Mouse (Mus musculus) lung, postnatal 4 days (tissue): ENCODE results near the gene Tmem238l.

Source experiments
- DNase-seq, 2 experiments: peaks; one replicate each; pipeline ENCODE4 v3.0.0; 2021

Tmem238l gene

GRCm38 (mm10) chr11:66956303-66956702, at the start of gene Tmem238l:
Tmem238l (plus strand) TSS chr11:66956638.
- DNase-seq, result no peak

- DNase-seq, result peak in 1 of 2 experiments; percentile 33
Measured at GRCm38 (mm10) chr11:66911811-66912210, 44.6 kb upstream of the Tmem238l start, which contains the start of gene Pirt. Pirt (plus strand) TSS chr11:66911981.

GRCm38 (mm10) chr11:66912531-66913458, 43.6 kb upstream of the Tmem238l start:
- DNase-seq, result peak; percentile 15 to 28

DNA sequence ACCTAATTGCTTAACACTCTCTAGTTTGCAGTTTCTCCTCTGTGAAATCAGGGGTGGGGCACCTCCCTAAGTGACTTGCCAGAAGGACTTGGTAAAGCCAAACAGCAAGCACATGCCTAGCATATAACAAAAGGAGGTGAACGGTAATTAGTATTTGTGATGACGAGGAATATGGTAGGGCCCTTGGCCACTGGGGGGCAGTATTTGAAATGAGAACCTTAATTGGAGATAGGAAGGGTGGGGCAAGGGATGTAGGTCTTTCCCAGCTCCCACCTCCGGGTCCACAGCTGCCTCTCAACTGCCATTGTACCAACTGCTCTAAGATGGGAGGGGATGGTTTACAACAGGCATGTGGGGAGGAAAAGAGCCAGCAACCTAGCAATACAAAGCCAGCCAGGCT, 42.2 kb upstream of the Tmem238l start:
- peak; percentile 25 to 63 for DNase-seq

- no peak for DNase-seq
Measured at GRCm38 (mm10) chr11:66920012-66920411, 36.4 kb upstream of the Tmem238l start.

- no peak for DNase-seq
Measured at GRCm38 (mm10) chr11:66924095-66924823, 32.2 kb upstream of the Tmem238l start.

DNA sequence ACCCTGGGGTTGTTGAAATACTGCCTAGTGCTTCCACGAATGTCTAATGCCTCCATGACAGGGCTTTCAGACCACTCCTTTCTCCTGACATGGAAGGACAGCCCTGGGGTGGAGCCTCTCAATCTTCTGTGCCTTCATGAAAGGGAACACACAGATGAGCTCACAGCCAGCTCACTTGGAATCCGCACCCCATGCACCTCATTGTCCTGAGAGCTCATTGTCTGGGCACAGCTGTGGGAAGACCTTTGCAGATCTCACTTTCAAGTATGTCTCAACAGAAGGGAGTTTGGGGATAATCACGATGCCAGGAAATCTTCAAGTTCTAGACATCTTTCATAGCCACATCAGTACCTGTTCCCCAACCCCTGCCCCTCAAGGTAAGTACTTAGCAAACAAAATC, 28.1 kb upstream of the Tmem238l start:
- DNase-seq, result no peak

DNA sequence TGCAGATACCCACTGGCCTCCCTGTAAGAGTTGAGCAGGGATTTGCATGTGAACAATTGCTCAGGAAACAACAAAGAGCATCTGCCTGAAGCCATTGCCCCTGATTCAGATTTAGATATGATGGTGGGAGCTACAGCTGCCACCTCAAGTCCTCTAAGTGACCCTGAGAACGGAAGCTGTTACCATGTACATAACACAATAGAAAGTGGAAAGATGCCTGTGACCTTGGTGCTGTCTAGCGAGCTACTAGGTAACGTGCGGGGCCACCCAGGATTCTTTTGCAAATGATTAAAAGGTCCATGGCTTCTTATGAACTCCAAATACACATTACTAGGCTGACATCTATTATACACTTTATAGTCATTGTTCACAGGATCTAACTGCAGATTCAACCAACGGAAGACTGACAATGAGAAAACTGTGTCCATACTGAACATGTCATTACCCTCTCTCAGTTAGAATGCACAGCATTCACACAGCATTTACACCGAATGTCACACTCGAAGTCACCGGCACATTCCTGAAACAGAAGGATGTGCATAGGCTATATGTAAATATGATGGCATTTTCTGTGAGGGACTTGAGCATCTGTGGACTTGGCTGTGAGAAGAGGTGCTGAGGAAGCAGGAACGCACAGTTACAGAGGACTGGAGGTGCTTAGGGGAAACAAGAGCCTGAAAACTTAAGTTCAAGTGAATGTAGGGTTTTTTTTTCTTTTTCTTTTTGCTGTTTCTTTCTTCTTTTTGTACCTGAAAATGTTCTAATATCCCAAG, 23.4 kb upstream of the Tmem238l start:
- no peak for DNase-seq

- DNase-seq, result no peak
Measured at GRCm38 (mm10) chr11:66934428-66935173, 21.8 kb upstream of the Tmem238l start.

GRCm38 (mm10) chr11:66942011-66942410, 14.4 kb upstream of the Tmem238l start:
- DNase-seq, result no peak

DNA sequence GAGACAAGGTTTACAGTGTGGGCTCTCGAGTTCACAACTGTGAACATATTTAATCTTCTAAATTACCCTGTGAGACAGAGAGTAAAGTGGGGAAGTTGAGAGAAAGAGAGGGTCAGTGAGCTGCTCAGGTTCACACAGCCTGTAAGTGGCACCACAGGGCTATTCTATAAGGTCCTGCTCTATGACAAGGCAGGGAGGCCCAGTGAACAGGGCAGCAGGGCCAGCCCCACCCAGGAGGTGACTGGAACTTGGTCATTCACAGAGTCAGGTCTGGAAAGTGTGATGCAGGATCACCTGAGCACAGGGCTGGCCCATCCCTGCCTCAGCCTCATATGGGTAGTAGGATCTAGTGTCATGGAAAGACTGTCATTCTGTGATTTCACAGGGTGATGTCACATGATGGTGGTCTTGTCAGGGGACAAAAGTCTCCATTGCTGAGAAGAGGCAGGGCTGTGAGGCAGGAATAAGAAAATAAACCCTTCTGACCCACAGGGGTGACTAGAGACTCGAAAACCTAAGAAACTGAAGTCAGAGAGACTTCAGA, 11.1 kb upstream of the Tmem238l start:
- DNase-seq, result no peak

GRCm38 (mm10) chr11:66946521-66946920, 9.9 kb upstream of the Tmem238l start:
- DNase-seq, result no peak

DNA sequence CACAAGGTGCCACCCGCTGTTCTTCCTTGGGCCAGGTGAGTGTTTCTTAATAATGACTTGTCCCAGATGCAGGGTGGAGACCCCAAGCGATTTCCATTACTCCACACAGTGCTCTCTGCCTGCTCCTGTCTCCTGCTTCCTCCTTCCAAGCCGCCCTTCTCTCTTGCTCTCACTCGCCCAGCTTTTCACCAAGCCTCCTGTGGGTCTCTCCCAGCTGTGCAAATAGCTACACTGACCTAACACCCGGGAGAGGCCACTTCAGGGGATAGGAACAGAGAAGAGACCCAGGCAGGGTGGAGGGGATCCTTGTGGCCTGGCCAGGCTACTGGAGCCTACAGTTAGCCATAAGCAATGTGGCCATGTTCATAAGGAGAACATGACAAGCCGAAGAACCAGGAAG, 9.5 kb upstream of the Tmem238l start:
- no peak for DNase-seq

DNA sequence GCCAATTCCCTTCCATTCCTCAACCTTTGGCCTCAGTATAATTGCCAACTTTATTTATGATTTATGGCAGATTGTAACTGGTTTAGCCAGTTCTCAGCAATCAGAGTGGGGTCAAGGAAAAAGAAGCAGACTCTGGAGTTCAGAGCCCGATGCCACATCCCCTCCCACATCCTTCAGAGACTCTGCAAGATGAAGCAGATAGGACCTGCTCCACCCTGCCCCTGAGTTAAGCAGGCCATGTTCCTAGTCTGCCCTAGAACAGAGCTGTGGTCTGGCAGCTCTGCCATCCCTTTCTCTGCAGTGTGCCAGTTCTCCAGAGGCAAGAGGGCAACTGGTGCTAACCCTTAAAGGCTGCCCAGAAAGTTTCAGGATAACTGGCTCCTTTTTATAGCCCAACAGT, 4.4 kb downstream of the Tmem238l start:
- no peak for DNase-seq

DNA sequence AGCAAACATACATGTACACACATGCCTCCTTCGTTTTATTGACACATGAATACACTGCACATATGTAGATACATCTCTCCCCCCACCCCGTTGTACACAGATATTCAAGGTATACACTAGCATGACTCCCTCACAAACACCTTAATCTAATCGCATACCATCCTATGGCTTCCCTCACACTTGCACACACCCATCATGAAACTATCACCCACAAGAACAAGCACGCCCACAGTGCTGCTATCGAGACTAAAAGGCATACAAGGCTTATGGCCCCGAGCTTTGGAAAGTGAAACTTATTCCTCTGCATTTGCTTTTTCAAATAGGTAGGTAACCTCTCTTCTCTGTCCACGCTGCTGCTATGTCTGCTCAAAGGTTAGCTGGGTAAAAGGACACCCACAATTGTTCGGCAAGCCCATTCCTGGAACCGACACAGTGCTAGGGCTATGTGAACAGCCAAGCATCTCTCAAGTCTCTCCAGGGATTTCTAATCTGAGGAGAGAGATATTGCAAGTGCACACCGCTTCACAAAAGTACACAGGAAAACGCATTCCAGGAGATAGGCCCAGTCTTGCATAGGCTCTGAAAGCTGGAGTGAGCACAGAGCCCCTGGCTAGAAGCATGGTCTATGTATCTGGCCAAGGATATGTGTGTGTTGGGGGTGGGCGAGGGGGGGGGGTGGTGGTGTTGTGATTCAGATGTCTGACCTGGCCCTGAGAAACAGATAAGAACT, 5.2 kb downstream of the Tmem238l start:
- no peak for DNase-seq

DNA sequence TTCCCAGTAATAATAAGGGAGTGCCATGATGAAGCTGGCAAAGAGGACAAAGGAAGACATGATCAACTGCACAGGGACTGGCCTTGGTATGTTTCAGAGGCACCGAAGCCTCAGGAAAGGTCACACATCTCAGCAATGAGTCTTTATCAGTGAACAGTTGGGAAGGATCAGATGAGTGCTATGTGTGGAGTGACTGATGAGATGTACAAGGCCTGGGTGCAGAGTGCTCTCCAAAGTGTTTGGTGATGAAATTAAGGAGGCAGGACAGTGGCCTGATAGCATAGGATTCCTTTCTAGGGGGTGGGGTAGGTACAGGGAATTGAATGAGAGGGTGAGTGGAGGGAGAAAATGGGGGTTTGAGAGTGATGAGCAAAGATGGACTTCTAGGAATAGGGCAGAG, 7.0 kb downstream of the Tmem238l start:
- DNase-seq, result no peak

DNA sequence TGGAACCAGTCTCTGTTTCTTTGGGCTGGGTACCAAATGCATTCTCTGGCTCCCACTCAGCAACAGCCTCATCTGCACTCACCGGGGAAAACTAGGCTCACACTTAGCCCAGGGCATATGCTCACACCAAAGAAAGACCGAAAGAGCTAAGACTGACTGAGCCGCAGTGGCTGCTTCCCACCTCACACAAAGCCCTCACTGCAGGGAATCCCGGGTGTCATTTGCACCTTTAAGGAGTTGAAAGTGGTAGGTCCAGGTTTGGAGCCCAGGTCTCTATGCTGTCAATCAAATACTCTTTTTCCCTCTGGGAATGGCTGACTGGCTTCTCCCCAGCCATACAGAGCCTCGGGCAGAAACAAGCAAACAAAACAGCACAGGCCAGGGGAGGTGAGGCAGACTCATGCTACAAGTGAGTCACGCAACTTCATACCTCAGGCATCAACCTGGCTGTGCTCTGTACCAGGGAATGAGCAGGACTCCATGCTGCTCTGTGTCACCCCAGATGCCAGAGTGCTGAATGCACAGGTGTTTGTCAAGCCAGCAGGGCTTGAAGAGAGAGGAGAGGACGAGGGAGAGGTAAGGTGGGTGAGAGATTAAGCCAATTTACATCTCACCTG, 10.2 kb downstream of the Tmem238l start:
- no peak for DNase-seq

DNA sequence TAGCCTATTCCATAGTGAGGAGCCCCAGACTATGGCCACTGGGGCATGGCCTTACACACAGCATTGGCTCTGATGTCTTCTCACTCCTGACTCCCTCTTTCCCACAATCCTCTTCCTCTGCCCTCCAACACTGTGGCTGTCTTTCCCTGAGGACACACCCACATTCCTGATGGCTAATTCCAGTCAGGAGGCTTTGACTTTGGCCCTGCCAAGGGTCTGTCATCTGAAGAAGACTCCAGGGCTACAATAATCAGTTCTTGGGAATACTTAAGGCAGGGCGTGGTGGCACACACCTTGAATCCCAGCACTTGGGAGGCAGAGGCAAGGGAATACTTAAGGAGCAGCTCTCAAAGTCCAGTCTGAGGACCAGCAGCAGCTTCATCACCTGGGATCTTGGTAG, 12.1 kb downstream of the Tmem238l start:
- no peak for DNase-seq

- no peak for DNase-seq
Measured at GRCm38 (mm10) chr11:66973507-66973906, 17.1 kb downstream of the Tmem238l start.

DNA sequence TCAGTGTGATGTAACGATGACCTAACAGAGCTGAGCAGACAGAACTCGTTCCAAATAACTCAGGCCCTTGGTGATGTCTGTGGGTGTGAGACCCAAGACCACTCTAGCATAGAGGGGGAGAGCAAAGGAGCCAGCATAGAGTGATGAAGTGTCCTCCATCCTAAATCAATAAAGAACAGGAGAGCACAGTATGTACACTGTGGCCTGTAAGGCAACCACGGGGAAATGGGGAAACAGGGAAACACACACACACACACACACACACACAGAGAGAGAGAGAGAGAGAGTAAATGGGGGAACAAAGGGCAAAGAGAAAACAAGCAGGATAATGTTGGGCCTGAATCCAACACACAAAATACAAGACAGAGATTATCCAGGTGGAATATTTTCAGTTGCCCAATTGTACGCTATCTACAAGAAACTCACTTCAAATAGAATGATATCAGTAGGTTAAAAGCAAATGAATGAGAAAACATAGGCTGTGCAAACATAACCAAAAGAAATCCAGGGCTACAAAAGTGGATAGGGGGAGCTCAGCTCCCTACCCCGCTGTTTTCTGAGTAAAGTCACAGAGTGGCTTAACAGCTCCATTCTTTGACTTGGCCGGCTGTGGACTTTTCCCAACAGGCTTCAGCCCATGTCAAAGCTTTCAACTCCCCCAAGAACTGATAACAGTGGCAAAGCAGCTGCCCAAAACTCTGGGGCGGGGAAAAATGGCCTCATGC, 19.3 kb downstream of the Tmem238l start:
- no peak for DNase-seq
